Mouse (Mus musculus) induced T-regulatory cell, adult 2 months (primary cell): ENCODE results near the gene Ppm1n.

Experiments
- DNase-seq: peaks from one replicate; pipeline ENCODE4 v3.0.0-alpha.2; 2012; ENCODE audit warnings: low read depth

The Ppm1n gene

DNA sequence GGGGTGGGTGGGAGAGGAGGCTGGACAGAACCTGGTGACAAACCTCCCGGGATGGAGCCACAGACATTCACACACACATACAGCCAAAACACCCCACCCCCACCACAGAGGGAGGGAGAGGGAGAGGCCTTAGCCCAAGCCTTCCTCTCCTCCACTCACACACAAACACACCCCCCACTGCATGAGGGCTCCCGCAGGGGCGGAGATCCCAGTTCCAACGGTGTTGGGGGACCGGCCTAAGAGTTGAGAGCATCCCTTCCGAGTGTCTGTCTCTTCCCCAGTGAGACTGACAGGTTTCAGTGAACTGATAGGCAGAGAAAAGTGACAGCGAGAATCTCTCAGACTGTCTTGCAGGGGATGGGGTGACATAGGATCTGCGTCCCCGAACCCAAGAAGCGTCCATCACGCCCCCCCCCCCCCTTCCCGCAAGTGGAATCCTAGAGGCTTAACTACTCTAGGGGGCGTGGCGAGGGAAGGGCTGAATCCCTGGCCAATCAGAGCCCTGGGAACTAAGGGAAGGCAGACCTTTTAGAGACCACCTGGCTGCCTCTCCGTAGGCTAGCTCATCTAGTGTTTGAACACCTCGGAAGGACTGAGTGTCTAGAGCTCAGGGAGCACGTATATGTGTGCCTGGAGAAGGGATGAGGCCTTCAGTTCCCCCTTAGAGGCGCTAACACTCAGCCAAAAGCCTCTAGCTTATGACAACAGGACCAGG lies 28.0 kb upstream of the Ppm1n start:
- DNase-seq: no peak

- DNase-seq: peak; percentile 63
Measured at GRCm38 (mm10) chr7:19306819-19307738, 27.2 kb upstream of the Ppm1n start.

- peak; percentile 67 for DNase-seq
Measured at GRCm38 (mm10) chr7:19305796-19306765, 26.2 kb upstream of the Ppm1n start.

DNA sequence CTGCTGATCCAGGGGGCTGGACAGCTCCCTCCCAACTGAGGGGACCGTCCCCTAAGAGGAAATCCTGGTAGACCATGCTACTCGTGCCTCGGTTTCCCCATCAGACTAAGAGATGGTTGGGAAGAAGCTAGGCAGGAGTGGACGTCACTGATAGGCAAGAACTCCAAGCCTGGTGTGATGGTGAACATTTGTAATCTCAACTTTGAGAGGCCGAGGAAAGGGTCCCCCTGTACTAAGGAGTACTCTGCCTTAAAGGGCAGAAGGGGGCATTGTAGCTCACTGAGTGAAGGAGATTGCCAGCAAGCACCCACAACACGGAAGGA lies 25.5 kb upstream of the Ppm1n start:
- DNase-seq: no peak

DNA sequence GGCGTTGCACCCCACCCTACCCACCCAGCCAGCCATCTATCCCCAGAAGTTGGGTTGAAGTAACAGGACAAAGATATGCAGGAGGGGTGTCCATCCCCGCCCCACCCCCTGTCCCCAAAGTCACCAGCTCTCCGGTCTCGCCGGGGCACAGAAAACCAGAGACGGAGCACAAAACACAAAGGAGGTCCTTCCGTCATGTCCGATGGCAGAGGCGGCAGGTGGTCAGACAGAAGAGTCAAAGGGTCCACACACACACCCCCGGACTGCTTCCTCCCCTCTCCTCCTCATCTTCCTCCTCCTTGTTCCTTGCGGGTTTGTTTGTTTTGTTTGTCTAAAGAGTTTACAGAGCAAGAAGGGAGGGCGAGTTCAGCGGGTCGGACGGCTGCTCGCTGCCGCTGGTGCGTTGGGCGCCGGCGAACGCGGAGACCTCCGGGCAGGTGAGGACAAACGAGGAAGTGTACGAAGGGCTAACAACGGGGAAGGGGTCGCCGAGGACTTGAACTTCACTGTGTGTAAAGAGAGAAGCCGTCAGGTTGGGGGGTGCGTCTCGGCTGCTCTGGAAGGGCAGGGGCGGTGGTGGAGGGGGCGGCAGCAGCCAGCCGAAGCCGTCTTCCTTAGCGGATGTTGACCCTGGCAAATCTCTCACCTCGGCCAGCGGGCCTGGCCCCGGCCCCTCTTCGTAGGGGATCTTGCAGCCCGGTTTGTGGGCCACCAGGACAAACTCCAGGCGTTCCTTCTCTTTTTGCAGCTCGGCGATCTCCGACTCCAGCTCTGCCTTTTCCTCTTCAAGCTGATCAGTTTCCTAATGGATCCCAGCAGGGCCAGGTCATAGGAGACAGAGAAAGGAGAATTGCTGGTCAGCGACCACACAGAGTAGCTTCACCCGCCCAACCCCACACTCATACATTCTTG lies 24.9 kb upstream of the Ppm1n start:
- no peak for DNase-seq

DNA sequence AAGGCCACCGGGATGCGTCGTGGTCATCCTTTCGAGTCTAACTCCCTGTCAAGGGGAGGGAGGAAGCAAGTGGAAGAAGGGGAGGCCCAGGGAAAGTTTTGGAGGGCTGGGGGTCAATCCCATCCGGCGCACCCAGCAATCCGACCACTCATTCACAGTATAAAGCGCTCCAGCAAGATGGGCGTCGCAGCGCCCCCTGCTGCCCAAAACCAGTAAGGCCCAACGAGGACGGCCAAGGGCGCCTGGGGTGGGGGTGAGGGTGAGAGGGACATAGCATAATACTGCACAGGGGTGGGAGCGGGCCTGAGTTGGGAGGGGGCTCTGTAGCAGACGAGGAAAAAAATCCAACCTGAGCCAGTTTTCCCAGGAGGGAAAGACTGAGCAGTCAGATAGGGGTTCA lies 23.9 kb upstream of the Ppm1n start:
- DNase-seq: peak; percentile 91

DNA sequence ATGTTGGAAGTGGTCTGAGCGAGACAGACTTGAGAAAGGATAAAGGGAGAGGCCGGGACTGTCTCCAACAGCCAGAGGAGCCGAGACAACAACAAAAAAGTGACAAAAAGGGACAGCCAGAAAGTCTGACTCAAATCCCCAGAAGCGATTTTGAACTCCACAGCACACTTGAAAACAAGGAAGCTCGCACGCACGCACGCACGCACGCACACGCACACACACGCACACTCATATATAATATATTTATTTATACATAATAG lies 23.1 kb upstream of the Ppm1n start:
- peak; percentile 76 for DNase-seq

DNA sequence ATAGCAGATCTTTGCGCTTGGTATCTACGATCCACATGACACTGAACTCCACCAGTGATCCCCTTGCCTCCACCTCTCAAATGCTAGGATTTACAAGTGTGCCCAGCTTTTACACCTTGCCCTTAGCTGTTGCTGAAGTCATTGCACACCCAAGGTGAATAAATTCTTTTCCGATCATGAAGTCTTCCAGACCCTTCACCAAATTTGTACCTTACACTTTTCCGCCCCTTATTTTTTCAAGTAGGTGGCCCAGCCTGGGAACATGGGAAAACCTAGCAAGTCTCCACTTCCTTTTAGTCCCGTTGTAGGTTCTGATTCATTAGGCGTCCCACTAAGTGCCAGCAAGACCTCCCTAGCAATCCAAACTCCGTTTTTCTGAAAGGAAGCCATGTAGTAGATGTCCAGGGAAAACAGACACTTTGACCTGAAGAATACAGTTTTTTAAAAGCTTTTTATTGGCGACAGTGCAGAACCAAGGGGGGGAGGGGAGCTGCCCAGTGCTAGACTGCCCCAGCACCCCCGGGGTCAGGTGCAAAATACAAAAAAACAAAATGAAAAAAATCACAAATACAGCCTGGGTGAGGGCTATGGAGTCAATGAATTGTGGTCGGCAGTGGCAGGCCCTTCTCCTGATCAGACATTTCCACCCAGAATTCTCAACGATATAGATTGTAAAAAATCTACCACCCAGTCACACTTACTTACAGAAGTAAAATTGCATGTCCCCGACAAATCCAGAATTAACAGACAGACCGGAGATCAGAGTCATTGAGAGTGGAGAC lies 22.6 kb upstream of the Ppm1n start:
- DNase-seq: no peak

DNA sequence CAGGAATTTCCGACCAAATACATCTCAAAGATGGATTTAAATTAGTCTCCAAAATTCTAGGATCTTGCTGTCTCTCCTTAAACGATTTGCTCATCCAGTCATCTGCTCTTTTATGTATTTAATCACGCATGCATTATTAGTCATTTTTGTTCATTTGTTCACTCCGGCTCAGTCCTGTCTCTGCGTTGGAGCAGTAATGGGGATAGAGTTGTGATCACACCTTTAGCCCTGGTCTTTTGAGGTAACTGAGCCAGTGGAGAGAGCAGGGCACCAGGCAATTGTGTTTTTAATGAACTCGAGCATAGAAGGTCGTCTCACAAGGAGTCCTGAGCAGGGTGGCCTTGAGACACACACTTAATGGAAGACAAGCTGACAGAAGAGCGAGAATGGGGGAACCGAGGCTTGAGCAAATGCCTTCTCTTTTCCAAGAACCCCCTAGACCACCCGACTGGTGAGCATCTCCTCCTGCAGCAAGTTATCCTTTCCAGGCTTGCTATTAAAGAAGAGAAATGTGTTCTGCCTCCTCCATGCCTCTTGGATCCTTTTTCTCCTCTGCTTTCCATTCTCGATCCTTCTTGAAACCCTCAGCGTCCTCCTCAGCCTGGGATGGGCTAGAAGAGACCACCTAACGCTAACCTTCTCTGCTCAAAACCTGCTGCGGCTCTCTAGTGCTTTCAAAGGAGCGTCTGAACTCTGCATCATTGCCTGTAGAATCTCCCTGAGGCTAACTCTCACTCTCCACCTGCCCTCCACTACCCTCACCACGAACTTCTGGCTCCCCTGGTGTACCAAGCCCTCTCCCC lies 21.8 kb upstream of the Ppm1n start:
- peak; percentile 79 for DNase-seq

GRCm38 (mm10) chr7:19300501-19301421 lies 20.9 kb upstream of the Ppm1n start:
- DNase-seq: peak; percentile 93

DNA sequence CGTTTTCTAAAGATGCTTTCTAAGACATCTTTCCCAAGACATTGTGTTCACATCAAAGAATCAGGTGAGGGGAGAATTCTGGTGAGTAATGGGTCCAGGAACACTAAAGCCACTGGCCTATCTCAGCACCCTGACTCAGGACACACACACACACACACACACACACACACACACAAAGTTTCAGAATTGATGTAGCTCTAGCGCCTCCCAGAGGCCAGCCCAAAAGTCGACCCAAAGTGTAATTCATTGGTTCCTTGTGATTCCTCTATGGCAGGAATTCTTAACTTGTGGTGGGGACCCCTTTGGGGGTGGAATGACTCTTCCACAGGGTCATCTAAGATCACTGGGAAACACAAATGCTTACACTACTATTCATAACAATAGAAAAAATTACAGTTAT lies 19.3 kb upstream of the Ppm1n start:
- peak; percentile 77 for DNase-seq

- DNase-seq: no peak
Measured at GRCm38 (mm10) chr7:19297794-19298193, 17.9 kb upstream of the Ppm1n start.

- peak; percentile 54 for DNase-seq
Measured at GRCm38 (mm10) chr7:19297034-19297433, 17.2 kb upstream of the Ppm1n start.

DNA sequence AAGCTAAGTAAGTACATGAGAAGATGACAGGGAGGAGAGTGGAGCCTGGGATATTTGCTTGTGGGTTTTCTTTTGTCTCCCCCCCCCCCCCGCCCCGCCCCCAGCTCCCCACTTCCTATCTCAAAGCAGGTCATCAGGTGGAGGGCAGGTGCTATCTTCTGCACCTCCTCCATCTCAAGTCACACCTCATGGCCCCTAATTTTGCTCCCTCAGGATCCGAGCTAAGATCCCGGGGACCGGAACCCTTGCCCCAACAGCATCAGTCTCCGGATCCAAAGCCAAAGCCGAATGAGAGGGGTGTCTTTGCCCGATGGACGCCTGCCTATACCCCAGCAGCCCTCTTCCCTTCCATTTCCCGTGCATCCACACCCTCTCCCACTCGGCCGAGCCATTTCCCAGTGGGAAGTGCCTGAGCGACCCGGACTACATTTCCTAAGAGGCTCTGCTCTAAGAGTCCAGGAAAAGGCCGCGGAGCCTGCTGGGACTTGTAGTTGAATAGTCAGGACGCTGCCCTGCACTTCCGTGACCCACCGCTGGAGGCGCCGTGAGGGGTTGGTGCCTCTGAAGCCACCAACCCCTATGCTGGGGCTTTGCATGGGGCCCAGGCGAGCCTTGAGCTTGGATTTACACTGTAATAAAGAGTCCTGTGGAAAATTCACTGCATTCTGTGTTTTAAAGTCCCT lies 15.8 kb upstream of the Ppm1n start:
- DNase-seq: peak; percentile 94

DNA sequence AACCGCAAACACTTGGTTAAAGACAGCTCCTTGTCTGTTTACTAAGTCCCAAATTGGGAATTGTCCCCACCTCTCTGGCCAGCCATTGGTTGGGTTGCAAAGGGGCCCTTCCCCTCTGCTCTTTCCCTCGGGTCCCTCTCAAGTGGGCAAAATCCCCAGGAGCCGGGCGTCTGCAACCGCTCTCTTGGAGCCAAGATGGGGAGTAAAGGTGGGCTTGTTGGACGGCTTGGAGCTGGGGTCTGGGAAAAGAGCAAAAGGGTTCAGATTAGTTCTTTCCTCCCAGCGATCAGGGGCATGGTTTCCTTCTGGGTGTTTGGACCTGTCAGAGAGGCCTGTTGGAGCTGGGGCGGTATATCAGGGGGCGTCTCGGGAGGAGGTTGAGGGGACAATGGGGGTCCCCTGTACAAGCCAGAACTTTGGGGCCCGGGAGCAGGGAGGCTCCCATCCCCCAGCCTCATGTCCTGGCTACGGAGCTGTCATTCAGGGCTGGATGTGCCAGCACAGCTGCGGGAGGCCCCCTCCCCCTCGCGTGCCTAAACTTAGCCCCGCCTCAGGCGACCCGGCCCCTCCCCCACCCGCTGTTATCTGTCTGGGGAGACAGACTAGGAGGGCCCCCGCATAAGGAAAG lies 11.2 kb upstream of the Ppm1n start:
- DNase-seq: no peak

- peak; percentile 83 for DNase-seq
Measured at GRCm38 (mm10) chr7:19284763-19285162, 4.9 kb upstream of the Ppm1n start.

DNA sequence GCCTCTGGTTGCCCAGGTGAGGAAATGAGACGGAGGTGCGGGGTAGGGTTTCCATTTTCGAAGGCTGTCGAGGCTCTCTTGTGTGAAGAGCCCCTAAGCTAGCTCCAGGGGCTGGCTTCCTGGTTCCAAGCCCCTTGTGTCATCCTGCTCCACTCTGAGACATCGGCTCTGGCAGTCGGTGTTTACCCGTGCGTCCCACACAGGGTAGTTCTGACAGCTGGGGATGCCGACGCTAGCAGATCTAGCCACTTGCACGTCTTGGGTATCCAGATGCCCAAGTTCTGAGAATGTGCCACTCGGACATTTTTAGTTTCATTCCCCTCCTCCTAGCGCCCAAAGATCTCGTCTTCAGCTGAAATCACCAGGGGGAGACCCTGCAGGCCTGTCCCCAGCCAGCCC lies 3.5 kb upstream of the Ppm1n start:
- DNase-seq: no peak
